Mouse (Mus musculus) cerebellum, adult 2 months (tissue): ENCODE results near the gene Sox5. TPM values are rescaled to one million over a fixed set of nuclear protein-coding genes. Genes with fewer than 3 reads are reported as not detected.

ENCODE experiments used
- DNase-seq, 2 experiments: peaks; one replicate each; pipeline ENCODE4 v3.0.0; 2021
- H3K27ac ChIP-seq: fragments of 200-500 bp; 2 replicates; pipeline ENCODE4 v1.5.1; 2012; ENCODE audit warnings: low read length, control low read depth, inconsistent platforms; ENCODE audit not compliant: insufficient read depth
- H3K27me3 ChIP-seq: fragments of 200-500 bp; 2 replicates; pipeline ENCODE4 v1.6.1; 2012; ENCODE audit warnings: inconsistent platforms, mild to moderate bottlenecking, low read length, moderate library complexity; ENCODE audit not compliant: control insufficient read depth, insufficient read depth
- H3K4me1 ChIP-seq: fragments of 200-500 bp; 2 replicates; pipeline ENCODE4 v1.6.1; 2011; ENCODE audit warnings: low read length; ENCODE audit not compliant: control insufficient read depth, insufficient read depth
- H3K4me3 ChIP-seq: fragments of 200-500 bp; replicated peaks from 2 replicates; pipeline ENCODE3; 2011; ENCODE audit warnings: mild to moderate bottlenecking, low read depth, low read length, control low read depth; ENCODE audit not compliant: insufficient read depth
- CTCF ChIP-seq: fragments of 200-500 bp; IDR thresholded peaks from 2 replicates; pipeline ENCODE4 v1.5.1; 2011; ENCODE audit warnings: low read depth, mild to moderate bottlenecking, control low read depth, low read length, moderate library complexity, borderline replicate concordance; ENCODE audit not compliant: insufficient read depth
- POLR2A ChIP-seq: fragments of 200-500 bp; IDR thresholded peaks from 2 replicates; pipeline ENCODE4 v1.6.1; 2011; ENCODE audit warnings: low read length, control low read depth, borderline replicate concordance; ENCODE audit not compliant: insufficient read depth
- WGBS: fragments of 180-500 bp; shearing (Covaris S2); methylation state at CpG from one replicate; pipeline ENCODE4 v1.1.7; 2018; 5-methylcytosine and 5-hydroxymethylcytosine counted together
- polyA plus RNA-seq: library from polyadenylated mRNA; depleted of rRNA; stranded (reverse); fragments of >200 nt; gene quantifications from 2 replicates; pipeline ENCODE4 v1.2.3, GENCODE M21; 2012

Sox5 gene
- polyA plus RNA-seq, 1 experiment, result 13.3 TPM

DNA sequence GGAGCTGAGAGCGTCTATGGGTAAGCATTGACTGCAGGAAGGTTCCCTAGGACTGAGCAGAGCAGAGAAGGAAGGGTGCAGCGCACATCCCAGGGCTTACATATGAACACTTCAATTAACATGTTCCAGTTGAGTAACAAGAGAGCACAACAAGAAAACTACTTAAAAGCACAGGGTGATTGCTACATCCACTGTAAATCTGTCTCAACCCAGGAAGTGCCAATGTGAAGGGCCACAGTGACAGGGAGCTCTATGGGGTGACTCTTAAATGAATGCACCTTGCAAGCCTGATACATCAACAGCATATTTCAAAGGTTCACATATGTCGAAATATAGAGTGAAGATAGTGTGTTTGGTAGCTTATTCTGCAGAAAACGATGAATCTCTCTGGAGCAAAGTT lies 880.9 kb downstream of the Sox5 start:
- no peak for DNase-seq
- no peaks in the 10 kb centered on the region for H3K27me3 ChIP-seq
- no peak overlapping the region for H3K27ac ChIP-seq
- WGBS, result 97% methylated on average over 4 of the region's 4 CpGs
- 0 out of 2 replicates have a peak, but pooled peaks cover 2% of the 10 kb centered on the region for H3K4me1 ChIP-seq
- TF ChIP-seq POLR2A, result no peak
- TF ChIP-seq CTCF, result no peak
- no peak overlapping the region for H3K4me3 ChIP-seq

DNA sequence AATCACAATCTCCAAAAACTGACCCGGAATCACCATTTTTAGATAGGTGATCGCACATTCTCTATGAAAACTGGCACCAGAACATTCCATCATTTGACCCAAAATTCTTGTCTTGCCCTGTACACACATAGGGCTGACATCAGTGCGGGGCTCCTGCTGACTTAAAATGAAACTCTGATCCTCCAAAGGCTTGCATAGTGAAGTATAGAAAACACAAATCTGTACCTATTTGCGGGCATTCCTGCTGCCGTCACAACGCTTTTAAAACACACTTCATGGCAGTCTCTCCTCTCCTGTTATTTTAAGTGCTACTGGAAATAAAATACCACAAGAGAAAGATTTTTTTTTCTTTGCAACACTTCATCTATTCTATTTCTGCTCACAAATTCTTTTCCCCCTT lies 886.7 kb downstream of the Sox5 start:
- no peak for DNase-seq
- H3K4me1 ChIP-seq, result 0 out of 2 replicates have a peak, but pooled peaks cover 2% of the 10 kb centered on the region
- TF ChIP-seq POLR2A, result no peak
- TF ChIP-seq CTCF, result no peak
- H3K27me3 ChIP-seq, result no peaks in the 10 kb centered on the region
- H3K4me3 ChIP-seq, result no peak overlapping the region
- 94% methylated on average over 6 of the region's 6 CpGs for WGBS
- no peak overlapping the region for H3K27ac ChIP-seq

DNA sequence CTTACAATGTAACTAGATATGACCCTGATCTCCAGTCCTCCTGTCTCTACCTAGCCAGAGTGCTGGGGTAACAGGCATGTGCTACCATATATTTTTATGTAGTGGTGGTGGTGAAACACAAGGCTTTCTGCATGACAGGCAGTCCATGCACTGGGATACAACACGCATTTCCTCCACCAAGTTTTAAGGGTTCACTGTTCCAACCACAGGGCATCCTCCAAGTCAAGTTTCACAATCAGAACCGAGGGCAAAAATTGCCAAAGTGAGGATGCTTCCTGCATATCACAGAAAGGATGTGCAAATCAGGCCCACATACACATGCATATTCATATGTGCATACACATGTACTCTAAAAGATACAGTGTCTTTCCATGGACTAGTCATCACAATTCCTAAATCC lies 888.9 kb downstream of the Sox5 start:
- no peak overlapping the region for H3K27ac ChIP-seq
- DNase-seq, result no peak
- 96% methylated on average over 2 of the region's 2 CpGs for WGBS
- no peak for TF ChIP-seq CTCF
- no peak for TF ChIP-seq POLR2A
- H3K4me3 ChIP-seq, result no peak overlapping the region
- H3K4me1 ChIP-seq, result no peaks in the 10 kb centered on the region
- H3K27me3 ChIP-seq, result no peaks in the 10 kb centered on the region

DNA sequence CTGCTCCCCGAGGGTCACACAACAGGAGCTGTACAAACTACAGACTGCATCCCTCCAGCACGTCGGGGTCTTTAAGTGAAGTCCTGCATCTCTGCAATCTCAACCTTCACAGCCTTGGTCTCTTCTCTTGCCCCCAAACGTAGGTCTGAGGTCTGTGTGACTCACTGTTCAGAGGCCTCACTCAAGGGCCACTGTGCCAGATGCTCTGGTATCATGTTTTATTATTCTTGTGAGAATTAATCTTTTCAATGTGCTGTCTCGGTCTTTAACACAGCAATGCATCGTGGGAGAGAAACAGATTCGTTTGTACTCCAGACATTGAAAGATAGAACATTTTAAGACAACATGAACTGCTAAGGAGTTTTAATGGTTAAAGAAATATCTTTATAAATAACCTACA lies 893.2 kb downstream of the Sox5 start:
- no peaks in the 10 kb centered on the region for H3K4me1 ChIP-seq
- TF ChIP-seq CTCF, result no peak
- TF ChIP-seq POLR2A, result no peak
- 75% methylated on average over 7 of the region's 7 CpGs for WGBS
- no peak for DNase-seq
- H3K27ac ChIP-seq, result no peak overlapping the region
- H3K4me3 ChIP-seq, result no peak overlapping the region
- H3K27me3 ChIP-seq, result no peaks in the 10 kb centered on the region

DNA sequence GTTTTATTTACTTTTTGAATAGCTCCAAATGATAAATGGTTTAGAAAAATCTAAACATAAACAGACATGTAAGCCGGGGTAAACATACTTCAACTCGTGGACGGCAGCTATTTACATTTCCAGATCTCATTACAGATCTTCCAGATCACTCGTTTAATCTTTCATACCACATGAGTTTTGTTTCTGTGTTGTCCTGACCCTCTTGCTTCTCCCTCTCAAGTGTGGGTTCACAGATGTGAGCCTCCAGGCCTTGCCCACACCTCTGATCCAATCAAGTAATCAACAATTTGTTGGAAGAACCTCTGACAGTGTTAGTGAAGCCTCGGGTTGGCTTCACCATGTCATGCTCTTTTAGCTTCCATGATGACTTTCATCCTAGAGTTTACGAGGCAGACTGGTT lies 903.3 kb downstream of the Sox5 start:
- TF ChIP-seq POLR2A, result no peak
- no peak for TF ChIP-seq CTCF
- no peaks in the 10 kb centered on the region for H3K27me3 ChIP-seq
- DNase-seq, result no peak
- H3K4me1 ChIP-seq, result no peaks in the 10 kb centered on the region
- H3K27ac ChIP-seq, result no peak overlapping the region
- 96% methylated on average over 6 of the region's 6 CpGs for WGBS
- H3K4me3 ChIP-seq, result no peak overlapping the region

DNA sequence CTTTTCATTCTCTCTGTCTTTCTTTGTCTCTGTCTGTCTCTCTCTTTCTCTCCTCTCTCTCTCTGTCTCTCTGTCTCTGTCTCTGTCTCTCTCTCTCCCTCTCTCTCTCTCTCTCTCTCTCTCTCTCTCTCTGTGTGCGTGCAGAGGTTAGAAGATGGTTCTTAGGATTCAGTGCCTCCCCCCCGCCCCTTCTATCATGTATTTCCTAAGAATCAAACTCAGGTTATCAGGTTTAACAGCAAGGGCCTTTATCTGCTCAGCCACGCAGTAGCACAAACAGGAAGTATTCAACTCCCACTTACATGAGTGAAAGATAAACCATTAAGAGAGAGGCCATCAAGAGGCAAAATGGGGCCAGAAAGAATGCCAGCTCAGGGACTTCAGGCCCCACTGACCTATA lies 913.0 kb downstream of the Sox5 start:
- Histone ChIP-seq H3K27me3 (no peaks in the 10 kb centered on the region), H3K4me1 (no peaks in the 10 kb centered on the region; the same call in 1 of the 2 replicates), H3K4me3 (no peak overlapping the region), H3K27ac (no peak overlapping the region)
- 97% methylated on average over 3 of the region's 3 CpGs for WGBS
- no peak for TF ChIP-seq POLR2A
- no peak for TF ChIP-seq CTCF
- no peak for DNase-seq

DNA sequence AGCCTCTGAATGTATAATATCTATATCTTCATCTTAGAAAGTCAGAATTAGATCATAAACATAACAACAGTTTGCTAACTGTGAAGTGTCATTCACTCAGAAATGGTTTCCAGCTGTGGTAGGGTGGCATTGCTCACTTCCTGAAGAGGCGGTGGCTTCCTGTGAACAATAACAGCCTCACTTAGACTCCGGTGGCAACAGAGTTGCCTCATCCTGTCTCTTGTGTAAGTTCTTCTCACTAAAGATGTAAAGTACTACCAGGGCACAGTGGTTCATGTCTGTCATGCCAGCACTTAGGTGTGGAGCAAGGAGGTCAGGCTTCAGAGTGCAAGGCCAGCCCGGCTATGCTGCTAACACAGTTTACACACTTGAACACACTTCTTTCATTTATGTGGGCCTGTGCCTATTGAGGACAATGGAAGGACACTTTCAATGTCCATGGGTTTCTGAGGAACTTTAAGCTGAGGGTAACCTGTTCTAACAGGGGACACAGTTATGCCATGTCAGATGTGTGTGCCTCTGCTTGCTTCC lies 913.6 kb downstream of the Sox5 start:
- Histone ChIP-seq H3K4me1 (peaks cover 3% of the 10 kb centered on the region), H3K27ac (no peak overlapping the region), H3K4me3 (no peak overlapping the region), H3K27me3 (no peaks in the 10 kb centered on the region)
- no peak for DNase-seq
- no peak for TF ChIP-seq CTCF
- TF ChIP-seq POLR2A, result no peak
- 89% methylated on average over 3 of the region's 3 CpGs for WGBS

DNA sequence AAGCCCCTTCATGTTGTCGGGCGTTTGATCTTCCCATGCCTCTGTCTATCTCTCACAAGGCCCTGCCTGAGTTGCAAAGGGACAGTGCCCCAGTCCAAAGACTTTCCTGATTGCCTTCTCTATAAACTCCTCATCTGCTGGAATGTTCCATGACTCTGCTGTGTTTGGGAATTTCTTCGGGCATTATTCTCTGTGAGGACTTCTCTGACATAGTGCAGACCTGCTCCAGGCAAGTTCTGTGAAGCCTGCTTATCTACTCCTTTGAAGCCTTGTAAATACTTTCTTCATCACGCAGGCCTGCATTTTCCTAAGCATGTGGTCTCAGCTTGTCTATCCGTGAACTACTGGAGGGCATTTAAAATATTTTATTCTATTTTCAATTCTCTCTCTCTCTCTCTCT lies 914.7 kb downstream of the Sox5 start:
- Histone ChIP-seq H3K4me1 (peaks cover 5% of the 10 kb centered on the region), H3K27me3 (no peaks in the 10 kb centered on the region), H3K4me3 (no peak overlapping the region), H3K27ac (no peak overlapping the region)
- TF ChIP-seq CTCF (no peak), POLR2A (no peak)
- no peak for DNase-seq
- WGBS, result 84% methylated on average over 5 of the region's 5 CpGs

DNA sequence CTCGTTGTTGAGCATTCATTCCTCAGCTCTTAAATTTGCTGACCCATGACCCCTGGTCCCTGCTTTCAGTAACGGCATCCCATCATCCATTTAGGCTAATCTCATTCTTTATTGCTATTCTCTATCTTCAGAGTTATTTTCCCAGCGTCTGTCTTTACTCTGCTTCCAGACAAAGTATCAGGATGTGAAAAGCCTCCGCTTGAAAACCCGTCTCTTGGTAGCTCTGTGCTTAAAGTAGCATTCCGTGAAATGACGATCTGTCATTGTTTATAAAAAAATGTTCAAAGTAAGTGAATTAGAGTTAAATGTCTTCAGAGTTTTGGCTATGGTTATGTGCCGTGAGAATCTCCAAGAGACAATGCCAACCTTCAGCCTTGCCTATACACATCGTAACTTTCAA lies 915.2 kb downstream of the Sox5 start:
- 86% methylated on average over 9 of the region's 9 CpGs for WGBS
- DNase-seq, result no peak
- TF ChIP-seq CTCF (no peak), POLR2A (no peak)

More for the DNA sequence above, 915.2 kb downstream of the Sox5 start:
- H3K27ac ChIP-seq, result no peak overlapping the region
- no peak overlapping the region for H3K4me3 ChIP-seq
- H3K27me3 ChIP-seq, result no peaks in the 10 kb centered on the region
- peaks cover 5% of the 10 kb centered on the region for H3K4me1 ChIP-seq
